Mouse (Mus musculus): ENCODE data around the gene St3gal6. TPM values are rescaled to one million over a fixed set of nuclear protein-coding genes. Genes with fewer than 3 reads are reported as not detected.
A peak's percentile ranks its signal among the peaks of the same experiment; 100 is the strongest.
"Not testable (repeated sequence)": the region's sequence is repeated elsewhere in the genome, so short reads cannot be mapped to it uniquely, and the experiment has no call there.

St3gal6 gene
- polyA plus RNA-seq, 1 experiment = 8.5 TPM

- TF ChIP-seq POLR2A (IDR thresholded peaks at IDR 0.05; ENCODE audit: borderline replicate concordance, extremely low read depth, insufficient read depth, insufficient read length, poor library complexity, severe bottlenecking) = no peak
- TF ChIP-seq CTCF (IDR thresholded peaks at IDR 0.05; ENCODE audit: borderline replicate concordance, extremely low read depth, insufficient read depth, insufficient read length) = no peak
- DNase-seq (ENCODE audit: low read depth) = no peak
Measured at GRCm38 (mm10) chr16:58474875-58475274, 49.2 kb downstream of the St3gal6 start.

- no peak for DNase-seq (ENCODE audit: low read depth)
Measured at GRCm38 (mm10) chr16:58470841-58471240, 53.2 kb downstream of the St3gal6 start.

GRCm38 (mm10) chr16:58470061-58470460, 54.0 kb downstream of the St3gal6 start:
- DNase-seq (ENCODE audit: low read depth) = no peak
- TF ChIP-seq POLR2A (IDR thresholded peaks at IDR 0.05; ENCODE audit: borderline replicate concordance, extremely low read depth, insufficient read depth, insufficient read length, poor library complexity, severe bottlenecking) (no peak), CTCF (IDR thresholded peaks at IDR 0.05; ENCODE audit: borderline replicate concordance, extremely low read depth, insufficient read depth, insufficient read length) (no peak)

More at GRCm38 (mm10) chr16:58470841-58471240, 53.2 kb downstream of the St3gal6 start:
- TF ChIP-seq POLR2A (IDR thresholded peaks at IDR 0.05; ENCODE audit: borderline replicate concordance, extremely low read depth, insufficient read depth, insufficient read length, poor library complexity, severe bottlenecking) = no peak
- TF ChIP-seq CTCF (IDR thresholded peaks at IDR 0.05; ENCODE audit: borderline replicate concordance, extremely low read depth, insufficient read depth, insufficient read length) = no peak

DNA sequence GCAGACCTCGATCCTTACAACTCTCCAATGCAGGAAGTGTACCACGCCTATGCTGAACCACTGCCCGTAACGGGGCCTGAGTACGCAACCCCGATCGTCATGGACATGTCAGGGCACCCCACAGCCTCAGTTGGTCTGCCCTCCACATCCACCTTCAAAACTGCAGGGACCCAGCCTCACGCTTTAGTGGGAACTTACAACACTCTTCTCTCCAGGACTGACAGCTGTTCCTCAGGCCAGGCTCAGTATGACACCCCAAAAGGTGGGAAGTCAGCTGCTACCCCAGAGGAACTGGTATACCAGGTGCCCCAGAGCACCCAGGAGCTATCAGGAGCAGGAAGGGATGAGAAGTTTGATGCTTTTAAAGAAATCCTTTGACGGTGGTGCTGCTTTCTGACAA, 58.6 kb downstream of the St3gal6 start:
- TF ChIP-seq POLR2A (IDR thresholded peaks at IDR 0.05; ENCODE audit: borderline replicate concordance, extremely low read depth, insufficient read depth, insufficient read length, poor library complexity, severe bottlenecking) (no peak), CTCF (IDR thresholded peaks at IDR 0.05; ENCODE audit: borderline replicate concordance, extremely low read depth, insufficient read depth, insufficient read length) (no peak)
- no peak for DNase-seq (ENCODE audit: low read depth)

DNA sequence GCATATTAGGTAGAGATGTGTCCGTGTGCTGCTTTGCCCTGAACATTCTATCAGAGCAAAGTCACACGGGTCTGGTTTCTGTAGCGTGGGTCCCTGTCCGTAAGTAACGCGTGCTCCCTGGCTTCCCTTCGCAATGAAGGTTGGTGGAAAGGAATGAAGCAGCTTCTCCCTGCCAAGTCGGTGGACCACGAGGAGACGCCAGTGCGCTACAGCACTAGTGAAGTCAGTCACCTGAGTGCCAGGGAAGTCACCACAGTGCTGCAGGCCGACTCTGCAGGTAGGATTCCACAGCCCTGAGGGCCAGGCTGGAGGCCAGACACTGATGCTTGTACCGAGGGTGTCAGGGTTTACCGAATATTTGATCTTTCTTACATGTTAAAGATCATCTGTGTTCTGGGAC, 60.0 kb downstream of the St3gal6 start:
- DNase-seq (ENCODE audit: low read depth) = no peak
- TF ChIP-seq CTCF (IDR thresholded peaks at IDR 0.05; ENCODE audit: borderline replicate concordance, extremely low read depth, insufficient read depth, insufficient read length) = no peak
- no peak for TF ChIP-seq POLR2A (IDR thresholded peaks at IDR 0.05; ENCODE audit: borderline replicate concordance, extremely low read depth, insufficient read depth, insufficient read length, poor library complexity, severe bottlenecking)

DNA sequence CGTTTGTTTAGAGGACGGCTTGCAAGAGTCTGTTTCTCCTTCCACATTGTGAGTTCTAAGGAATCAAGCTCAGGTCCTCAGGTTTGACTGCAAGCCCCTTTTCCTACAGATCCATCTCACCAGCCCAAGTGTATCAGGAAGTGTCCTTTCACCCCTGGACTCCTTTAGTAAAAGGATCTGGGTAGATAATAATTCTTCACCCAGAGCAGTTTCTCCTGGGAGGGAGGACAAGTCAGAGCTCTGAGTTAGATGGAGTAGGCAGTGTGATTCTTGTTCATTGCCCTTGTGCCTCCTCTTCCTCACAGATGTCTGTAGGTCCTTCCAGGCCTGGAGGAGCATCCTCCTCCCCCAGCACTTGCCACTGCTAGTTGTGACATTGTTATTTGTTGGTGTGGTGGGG, 61.5 kb downstream of the St3gal6 start:
- TF ChIP-seq POLR2A (IDR thresholded peaks at IDR 0.05; ENCODE audit: borderline replicate concordance, extremely low read depth, insufficient read depth, insufficient read length, poor library complexity, severe bottlenecking) (no peak), CTCF (IDR thresholded peaks at IDR 0.05; ENCODE audit: borderline replicate concordance, extremely low read depth, insufficient read depth, insufficient read length) (no peak)
- no peak for DNase-seq (ENCODE audit: low read depth)

- no peak for DNase-seq (ENCODE audit: low read depth)
- no peak for TF ChIP-seq POLR2A (IDR thresholded peaks at IDR 0.05; ENCODE audit: borderline replicate concordance, extremely low read depth, insufficient read depth, insufficient read length, poor library complexity, severe bottlenecking)
- TF ChIP-seq CTCF (IDR thresholded peaks at IDR 0.05; ENCODE audit: borderline replicate concordance, extremely low read depth, insufficient read depth, insufficient read length) = peak; percentile 42; the same call in 1 of the 2 replicates
Measured at GRCm38 (mm10) chr16:58461856-58462518, 62.1 kb downstream of the St3gal6 start.

DNA sequence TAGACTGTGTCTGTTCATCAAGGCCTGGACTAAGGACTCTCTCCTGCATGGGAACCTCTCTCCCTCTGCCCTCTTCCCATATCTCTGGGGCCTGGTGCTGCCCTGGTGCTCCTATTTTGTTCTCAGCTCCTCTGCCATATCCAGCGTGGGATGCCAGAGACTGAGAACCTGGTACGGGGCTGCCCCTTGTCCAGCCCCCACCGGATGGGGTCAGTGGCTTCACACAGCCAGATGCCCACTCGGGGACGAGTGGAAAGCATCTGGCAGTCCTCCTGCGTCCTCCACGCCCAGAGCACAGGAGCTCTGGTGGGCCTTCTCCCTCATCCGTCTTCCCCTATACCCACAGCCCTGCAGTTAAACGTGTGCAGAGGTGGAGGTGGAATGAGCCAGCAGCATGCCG, 63.7 kb downstream of the St3gal6 start:
- TF ChIP-seq CTCF (IDR thresholded peaks at IDR 0.05; ENCODE audit: borderline replicate concordance, extremely low read depth, insufficient read depth, insufficient read length) (no peak), POLR2A (IDR thresholded peaks at IDR 0.05; ENCODE audit: borderline replicate concordance, extremely low read depth, insufficient read depth, insufficient read length, poor library complexity, severe bottlenecking) (no peak)
- no peak for DNase-seq (ENCODE audit: low read depth)

DNA sequence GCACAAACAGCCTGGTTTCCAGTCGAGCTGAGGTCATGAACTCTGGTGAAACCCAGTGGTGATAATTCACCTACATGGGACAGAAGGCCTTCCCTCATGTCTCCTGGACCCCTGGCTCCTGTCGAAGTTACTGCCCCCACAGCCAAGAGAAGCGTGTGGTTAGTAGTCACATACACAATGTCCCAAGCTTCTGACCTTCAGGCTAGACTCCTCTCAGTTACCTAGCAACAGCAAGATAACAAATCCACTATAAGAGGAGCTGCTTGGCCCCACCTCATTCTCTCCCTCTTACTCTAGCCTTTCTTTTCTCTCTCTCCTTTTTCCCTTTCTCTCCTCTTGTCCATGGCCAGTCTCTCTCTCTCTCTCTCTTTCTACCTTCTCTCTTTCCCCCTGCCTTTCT, 64.1 kb downstream of the St3gal6 start:
- not testable (repeated sequence) for DNase-seq (ENCODE audit: low read depth)

DNA sequence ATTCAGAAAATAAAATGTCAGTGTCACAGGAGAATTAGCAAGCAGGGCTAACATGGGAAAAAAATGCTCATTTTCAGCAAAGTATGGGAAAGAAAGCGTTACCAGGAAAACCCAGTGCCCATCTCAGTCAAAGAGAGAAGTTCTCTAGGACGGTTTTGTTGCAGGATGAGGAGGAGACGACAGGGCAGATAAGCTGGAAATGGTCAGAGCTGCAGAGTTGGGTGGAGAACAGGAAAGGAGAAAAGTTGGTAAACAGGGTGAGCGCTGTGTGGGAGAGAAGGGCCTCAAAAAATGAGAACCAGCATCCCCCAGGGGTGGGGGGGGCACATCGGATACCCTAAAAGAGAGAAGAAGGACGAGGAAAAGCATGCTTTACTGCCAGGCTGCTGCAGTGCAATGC, 67.1 kb downstream of the St3gal6 start:
- no peak for DNase-seq (ENCODE audit: low read depth)
- TF ChIP-seq CTCF (IDR thresholded peaks at IDR 0.05; ENCODE audit: borderline replicate concordance, extremely low read depth, insufficient read depth, insufficient read length) (no peak), POLR2A (IDR thresholded peaks at IDR 0.05; ENCODE audit: borderline replicate concordance, extremely low read depth, insufficient read depth, insufficient read length, poor library complexity, severe bottlenecking) (no peak)

GRCm38 (mm10) chr16:58456445-58456844, 67.6 kb downstream of the St3gal6 start:
- TF ChIP-seq CTCF (IDR thresholded peaks at IDR 0.05; ENCODE audit: borderline replicate concordance, extremely low read depth, insufficient read depth, insufficient read length) (no peak), POLR2A (IDR thresholded peaks at IDR 0.05; ENCODE audit: borderline replicate concordance, extremely low read depth, insufficient read depth, insufficient read length, poor library complexity, severe bottlenecking) (no peak)
- no peak for DNase-seq (ENCODE audit: low read depth)

DNA sequence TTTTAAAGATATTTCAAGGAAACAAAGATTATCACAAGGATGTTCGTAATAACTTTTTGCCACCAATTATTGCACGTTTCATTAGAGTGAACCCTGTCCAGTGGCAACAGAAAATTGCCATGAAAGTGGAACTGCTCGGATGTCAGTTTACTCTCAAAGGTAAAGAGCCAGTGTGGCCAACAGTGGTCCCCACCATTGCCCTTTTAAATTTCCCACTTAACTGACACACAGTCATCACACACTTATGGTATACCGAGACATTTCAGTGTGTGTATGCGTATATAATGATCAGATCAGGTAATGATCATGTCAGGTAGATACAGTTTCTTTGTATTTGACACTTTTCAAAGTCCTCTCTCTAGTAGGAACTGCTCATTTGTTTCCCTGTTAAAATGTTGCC, 68.9 kb downstream of the St3gal6 start:
- DNase-seq (ENCODE audit: low read depth) = no peak
- TF ChIP-seq POLR2A (IDR thresholded peaks at IDR 0.05; ENCODE audit: borderline replicate concordance, extremely low read depth, insufficient read depth, insufficient read length, poor library complexity, severe bottlenecking) (no peak), CTCF (IDR thresholded peaks at IDR 0.05; ENCODE audit: borderline replicate concordance, extremely low read depth, insufficient read depth, insufficient read length) (no peak)
